In the genomic region with DNA sequence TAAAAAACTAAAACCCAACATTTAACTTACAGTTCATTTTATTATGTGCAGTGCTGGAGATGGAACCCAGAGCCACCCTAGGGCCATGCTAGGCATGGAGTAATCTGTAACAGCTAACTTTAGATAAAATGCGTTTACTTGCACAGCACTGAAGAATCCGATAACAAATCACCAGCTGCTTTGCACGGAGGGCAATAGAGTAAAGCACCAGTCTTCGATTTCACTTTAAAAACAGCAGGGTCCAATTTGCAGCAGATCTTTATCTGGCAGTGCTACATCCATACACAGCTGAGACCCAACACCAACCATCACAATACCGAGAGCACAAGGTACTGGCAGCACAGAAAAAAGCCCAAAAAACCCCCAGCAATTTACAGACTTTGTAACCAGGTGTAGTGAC, we compare ENCODE assay signal across 11 mouse cellular contexts. TPM values are rescaled to one million over a fixed set of nuclear protein-coding genes. Genes with fewer than 3 reads are reported as not detected.
A peak's percentile ranks its signal among the peaks of the same experiment; 100 is the strongest.
DNase-seq lines count a peak whose midpoint lies in the region; ATAC-seq and TF ChIP-seq lines count a peak whose summit lies in the region.
"Had no signal": no experiment of that assay in that cellular context is flagged by ENCODE, and none has a peak within 500 bp of the region (broad histone marks: within the 10 kb centered on the region; RNA-seq: fewer than 3 reads in every experiment).

No protein-coding gene starts in this region.

- ATAC-seq in heart, embryonic 14.5 days (ENCODE audit: insufficient number of reproducible peaks, insufficient read depth, low FRiP score, low read depth), result no peak
- ATAC-seq in forebrain, embryonic 12.5 days (ENCODE audit: low FRiP score), result no peak
- ATAC-seq in liver, embryonic 12.5 days, result peak; percentile 17; the same call in 1 of the 2 replicates
- no peak for ATAC-seq in CD4-positive, CD25-positive, alpha-beta regulatory T cell, adult 4 months

- peak overlapping the region; percentile 84; the same call in 1 of the 2 replicates for H3K4me2 ChIP-seq in heart, embryonic 14.5 days (ENCODE audit: low read length)
- H3K4me2 ChIP-seq in forebrain, embryonic 12.5 days, result peak overlapping the region; percentile 87; the same call in 1 of the 2 replicates
- peak overlapping the region; percentile 94 for H3K4me2 ChIP-seq in liver, embryonic 12.5 days

- no peak overlapping the region for H3K9ac ChIP-seq in heart, embryonic 14.5 days (ENCODE audit: low read length)
- no peak overlapping the region; the same call in 1 of the 2 replicates for H3K9ac ChIP-seq in forebrain, embryonic 12.5 days
- peak overlapping the region; percentile 91 for H3K9ac ChIP-seq in liver, embryonic 12.5 days

- no peaks in the 10 kb centered on the region for H3K27me3 ChIP-seq in heart, embryonic 14.5 days (ENCODE audit: control insufficient read depth, insufficient read depth, low read length)
- H3K27me3 ChIP-seq in E14TG2a.4 (ENCODE audit: insufficient read depth, low read length), result no peaks in the 10 kb centered on the region
- H3K27me3 ChIP-seq in forebrain, embryonic 12.5 days, result no peaks in the 10 kb centered on the region
- no peaks in the 10 kb centered on the region for H3K27me3 ChIP-seq in liver, embryonic 12.5 days (replicated peaks)

- TF ChIP-seq CTCF in E14TG2a.4 (conservative IDR thresholded peaks at IDR 0.05; ENCODE audit: low read length), result no peak

- intact Hi-C loops in heart, postnatal 14 days (cut with DNase I), result no loop called here
- intact Hi-C loops in left cerebral cortex, postnatal 25 days (cut with DNase I), result no loop called here

- peaks cover 5% of the 10 kb centered on the region; the same call in 1 of the 2 replicates for H3K36me3 ChIP-seq in heart, embryonic 14.5 days (ENCODE audit: control insufficient read depth, insufficient read depth, low read length)
- H3K36me3 ChIP-seq in E14TG2a.4 (ENCODE audit: insufficient read depth, low read length), result peaks cover 78% of the 10 kb centered on the region
- H3K36me3 ChIP-seq in forebrain, embryonic 12.5 days (replicated peaks), result peaks cover 6% of the 10 kb centered on the region
- peaks cover 28% of the 10 kb centered on the region for H3K36me3 ChIP-seq in liver, embryonic 12.5 days

- no peak for DNase-seq in heart, postnatal 14 days
- no peak for DNase-seq in left cerebral cortex, postnatal 25 days (ENCODE audit: low spot score in 2 of 2)
- no peak for DNase-seq in cerebellum, postnatal 10 days
- DNase-seq: cerebellum, postnatal 36 days; kidney, postnatal 25 days; lung, postnatal 14 days had no signal

- H3K4me3 ChIP-seq in heart, embryonic 14.5 days (ENCODE audit: control insufficient read depth in 1 of 2, insufficient read depth in 1 of 2, low read depth in 1 of 2, low read length in 2 of 2), result no peak overlapping the region
- H3K4me3 ChIP-seq in E14TG2a.4 (replicated peaks; ENCODE audit: low read length), result peak overlapping the region; percentile 99
- no peak overlapping the region for H3K4me3 ChIP-seq in forebrain, embryonic 12.5 days (replicated peaks)
- peak overlapping the region; percentile 72 for H3K4me3 ChIP-seq in liver, embryonic 12.5 days

- 68% methylated on average over 5 of the region's 5 CpGs for WGBS in heart, embryonic 14.5 days
- 84% methylated on average over 5 of the region's 5 CpGs for WGBS in forebrain, embryonic 12.5 days
- 43% methylated on average over 5 of the region's 5 CpGs for WGBS in liver, embryonic 12.5 days (ENCODE audit: insufficient replicate concordance)

- no peaks in the 10 kb centered on the region for H3K9me3 ChIP-seq in heart, embryonic 14.5 days (ENCODE audit: control insufficient read depth, low read length)
- H3K9me3 ChIP-seq in E14TG2a.4 (ENCODE audit: low read length), result no peaks in the 10 kb centered on the region
- no peaks in the 10 kb centered on the region for H3K9me3 ChIP-seq in forebrain, embryonic 12.5 days
- H3K9me3 ChIP-seq in liver, embryonic 12.5 days (replicated peaks), result no peaks in the 10 kb centered on the region

- peak overlapping the region in 1 of 2 experiments; percentile 96; a peak in 1 of 4 replicates for H3K27ac ChIP-seq in heart, embryonic 14.5 days (replicated peaks in 1 of 2; ENCODE audit: control insufficient read depth in 1 of 2, insufficient read depth in 1 of 2, low read depth in 2 of 2, low read length in 2 of 2)
- peak overlapping the region; percentile 95; the same call in 1 of the 2 replicates for H3K27ac ChIP-seq in forebrain, embryonic 12.5 days
- peak overlapping the region; percentile 95 for H3K27ac ChIP-seq in liver, embryonic 12.5 days

- peaks cover 8 to 44% of the 10 kb centered on the region in 2 experiments for H3K4me1 ChIP-seq in heart, embryonic 14.5 days (ENCODE audit: control insufficient read depth in 2 of 2, insufficient read depth in 2 of 2, low read length in 2 of 2)
- H3K4me1 ChIP-seq in E14TG2a.4 (replicated peaks; ENCODE audit: low read depth, low read length), result peaks cover 88% of the 10 kb centered on the region
- peaks cover 37% of the 10 kb centered on the region for H3K4me1 ChIP-seq in forebrain, embryonic 12.5 days
- peaks cover 88% of the 10 kb centered on the region for H3K4me1 ChIP-seq in liver, embryonic 12.5 days

RNA-seq across cellular contexts. Expression of a gene that starts 6.6 kb away (rescaled TPM):
- polyA plus RNA-seq in heart, embryonic 14.5 days (2014; fragmentation: Nextera tagmentation; extraction: Ambion mirVana), result 16.4 and 18.9 TPM in 2 replicates
- total RNA-seq in heart, postnatal 14 days (2021), result 10 to 100 TPM; 39.0 to 39.7 TPM
- 42.2 and 42.7 TPM in 2 replicates for polyA plus RNA-seq in forebrain, embryonic 12.5 days (2016; fragmentation: Nextera tagmentation; extraction: Ambion mirVana)
- 20.6 and 21.5 TPM in 2 replicates for polyA plus RNA-seq in liver, embryonic 12.5 days (2016; fragmentation: Nextera tagmentation; extraction: Ambion mirVana)
- total RNA-seq in left cerebral cortex, postnatal 25 days (2021), result 10 to 100 TPM; 54.3 to 55.6 TPM
- 10 to 100 TPM; 49.7 to 73.1 TPM for polyA plus RNA-seq in CD4-positive, CD25-positive, alpha-beta regulatory T cell, adult 4 months (2017; shearing (Covaris generic))

RNA-seq across cellular contexts. Expression of a gene that starts 6.7 kb away (rescaled TPM):
- polyA plus RNA-seq in heart, embryonic 14.5 days (2014; fragmentation: Nextera tagmentation; extraction: Ambion mirVana), result 49.0 and 50.5 TPM in 2 replicates
- total RNA-seq in heart, postnatal 14 days (2021), result 10 to 100 TPM; 64.7 to 69.6 TPM
- polyA plus RNA-seq in forebrain, embryonic 12.5 days (2016; fragmentation: Nextera tagmentation; extraction: Ambion mirVana), result 52.0 and 54.7 TPM in 2 replicates
- polyA plus RNA-seq in liver, embryonic 12.5 days (2016; fragmentation: Nextera tagmentation; extraction: Ambion mirVana), result 102 and 111 TPM in 2 replicates
- total RNA-seq in left cerebral cortex, postnatal 25 days (2021), result 10 to 100 TPM; 62.4 to 64.9 TPM
- 10 to 100 TPM; 11.4 to 22.0 TPM for polyA plus RNA-seq in CD4-positive, CD25-positive, alpha-beta regulatory T cell, adult 4 months (2017; shearing (Covaris generic))

RNA-seq across cellular contexts. Expression of a gene that starts 21.9 kb away (rescaled TPM):
- 0.43 and 0.55 TPM in 2 replicates for polyA plus RNA-seq in heart, embryonic 14.5 days (2014; fragmentation: Nextera tagmentation; extraction: Ambion mirVana)
- under 1 TPM; 0.34 to 0.57 TPM for total RNA-seq in heart, postnatal 14 days (2021)
- polyA plus RNA-seq in forebrain, embryonic 12.5 days (2016; fragmentation: Nextera tagmentation; extraction: Ambion mirVana), result 0.37 and 0.55 TPM in 2 replicates
- 4.3 and 4.9 TPM in 2 replicates for polyA plus RNA-seq in liver, embryonic 12.5 days (2016; fragmentation: Nextera tagmentation; extraction: Ambion mirVana)
- total RNA-seq in left cerebral cortex, postnatal 25 days (2021), result under 1 TPM; 0.30 to 0.53 TPM
- polyA plus RNA-seq in CD4-positive, CD25-positive, alpha-beta regulatory T cell, adult 4 months (2017; shearing (Covaris generic)), result 100 to 1,000 TPM in 1 of 2 experiments, 10 to 100 TPM in 1; 77.3 to 114 TPM

Comparison
In these comparisons a context has a peak if more than half of its experiments do, and no peak if none do; other contexts are left out.
1. H3K4me3 ChIP-seq: peak in E14TG2a.4 (single experiment) and liver, embryonic 12.5 days (single experiment); none in heart, embryonic 14.5 days (0 of 2) and forebrain, embryonic 12.5 days (single experiment).
2. RNA of a gene that starts 21.9 kb away (polyA plus RNA-seq): 77.3 to 114 TPM in CD4-positive, CD25-positive, alpha-beta regulatory T cell, adult 4 months; 4.3 to 4.9 TPM in liver, embryonic 12.5 days, 0.43 to 0.55 TPM in heart, embryonic 14.5 days and 0.37 to 0.55 TPM in forebrain, embryonic 12.5 days; every median in the first group is over 10 times any median in the second.
3. Peak in every context shown above with its lines, with median percentiles within 50 percentile points of each other: H3K4me2 ChIP-seq.